ENCODE assay signal across 1 mouse cellular context in genomic region chr3:95639694-95640093, GRCm38 (mm10).
TF ChIP-seq lines count a peak whose summit lies in the region.

No protein-coding gene starts in this region.

TF ChIP-seq in ES-E14, 5 proteins besides CTCF, POLR2A, EP300 and RAD21:
- TF ChIP-seq CHD2 (IDR thresholded peaks at IDR 0.05; ENCODE audit: low read depth, low read length) (no peak), HCFC1 (IDR thresholded peaks at IDR 0.05; ENCODE audit: borderline replicate concordance, insufficient read depth, low read length) (no peak), ZNF384 (IDR thresholded peaks at IDR 0.05; ENCODE audit: low read depth, low read length) (peak; percentile 75), ZC3H11A (IDR thresholded peaks at IDR 0.05; ENCODE audit: borderline replicate concordance, low read depth, low read length) (no peak), MAFK (IDR thresholded peaks at IDR 0.05; ENCODE audit: insufficient read depth, low read depth, low read length) (no peak)
